Mouse (Mus musculus): Measurements from ENCODE around the gene Rab30. TPM values are rescaled to one million over a fixed set of nuclear protein-coding genes. Genes with fewer than 3 reads are reported as not detected.

Rab30 gene
- polyA plus RNA-seq, 1 experiment from 2014 or later, result 24.7 TPM

GRCm38 (mm10) chr7:92834391-92834790, 93.0 kb downstream of the Rab30 start:
- 89% methylated on average over 2 of the region's 2 CpGs for WGBS
- no peak overlapping the region for H3K9ac ChIP-seq (ENCODE audit: low read depth, low read length)
- H3K4me1 ChIP-seq (ENCODE audit: control insufficient read depth, insufficient read depth, low read depth, low read length), result no peaks in the 10 kb centered on the region
- ATAC-seq, result no peak
- no peak overlapping the region for H3K27ac ChIP-seq (ENCODE audit: low read depth, low read length)
- no peaks in the 10 kb centered on the region for H3K9me3 ChIP-seq (ENCODE audit: control insufficient read depth, low read length)
- peaks cover 3% of the 10 kb centered on the region; the same call in 1 of the 2 replicates for H3K36me3 ChIP-seq (ENCODE audit: control insufficient read depth, insufficient read depth, low read length)
- no peaks in the 10 kb centered on the region for H3K27me3 ChIP-seq (replicated peaks; ENCODE audit: control insufficient read depth, insufficient read depth, low read length)
- H3K4me2 ChIP-seq (ENCODE audit: low read length), result no peak overlapping the region
- no peak overlapping the region for H3K4me3 ChIP-seq (ENCODE audit: low read length)

GRCm38 (mm10) chr7:92836447-92836846, 95.0 kb downstream of the Rab30 start:
- Histone ChIP-seq H3K27me3 (replicated peaks; ENCODE audit: control insufficient read depth, insufficient read depth, low read length) (no peaks in the 10 kb centered on the region), H3K4me3 (ENCODE audit: low read length) (no peak overlapping the region), H3K9me3 (ENCODE audit: control insufficient read depth, low read length) (no peaks in the 10 kb centered on the region), H3K4me1 (ENCODE audit: control insufficient read depth, insufficient read depth, low read depth, low read length) (no peaks in the 10 kb centered on the region), H3K4me2 (ENCODE audit: low read length) (no peak overlapping the region), H3K36me3 (ENCODE audit: control insufficient read depth, insufficient read depth, low read length) (no peaks in the 10 kb centered on the region), H3K27ac (ENCODE audit: low read depth, low read length) (no peak overlapping the region), H3K9ac (ENCODE audit: low read depth, low read length) (no peak overlapping the region)
- no peak for ATAC-seq
- 90% methylated on average over 3 of the region's 3 CpGs for WGBS

GRCm38 (mm10) chr7:92837226-92837625, 95.8 kb downstream of the Rab30 start:
- H3K9me3 ChIP-seq (ENCODE audit: control insufficient read depth, low read length), result no peaks in the 10 kb centered on the region
- H3K27me3 ChIP-seq (replicated peaks; ENCODE audit: control insufficient read depth, insufficient read depth, low read length), result no peaks in the 10 kb centered on the region
- ATAC-seq, result no peak

GRCm38 (mm10) chr7:92837907-92838306, 96.5 kb downstream of the Rab30 start:
- H3K27me3 ChIP-seq (replicated peaks; ENCODE audit: control insufficient read depth, insufficient read depth, low read length), result no peaks in the 10 kb centered on the region
- WGBS, result 78% methylated on average over 3 of the region's 3 CpGs
- H3K9ac ChIP-seq (ENCODE audit: low read depth, low read length), result no peak overlapping the region
- no peak overlapping the region for H3K4me2 ChIP-seq (ENCODE audit: low read length)
- H3K4me1 ChIP-seq (ENCODE audit: control insufficient read depth, insufficient read depth, low read depth, low read length), result no peaks in the 10 kb centered on the region
- ATAC-seq, result no peak
- H3K36me3 ChIP-seq (ENCODE audit: control insufficient read depth, insufficient read depth, low read length), result no peaks in the 10 kb centered on the region
- no peak overlapping the region for H3K27ac ChIP-seq (ENCODE audit: low read depth, low read length)
- H3K9me3 ChIP-seq (ENCODE audit: control insufficient read depth, low read length), result no peaks in the 10 kb centered on the region
- H3K4me3 ChIP-seq (ENCODE audit: low read length), result no peak overlapping the region

More at GRCm38 (mm10) chr7:92837226-92837625, 95.8 kb downstream of the Rab30 start:
- Histone ChIP-seq H3K9ac (ENCODE audit: low read depth, low read length) (no peak overlapping the region), H3K27ac (ENCODE audit: low read depth, low read length) (no peak overlapping the region), H3K4me3 (ENCODE audit: low read length) (no peak overlapping the region), H3K4me1 (ENCODE audit: control insufficient read depth, insufficient read depth, low read depth, low read length) (no peaks in the 10 kb centered on the region), H3K4me2 (ENCODE audit: low read length) (no peak overlapping the region), H3K36me3 (ENCODE audit: control insufficient read depth, insufficient read depth, low read length) (no peaks in the 10 kb centered on the region)
- 92% methylated on average over 11 of the region's 11 CpGs for WGBS

- no peak for ATAC-seq
- Histone ChIP-seq H3K9ac (ENCODE audit: low read depth, low read length) (no peak overlapping the region), H3K4me1 (ENCODE audit: control insufficient read depth, insufficient read depth, low read depth, low read length) (no peaks in the 10 kb centered on the region), H3K4me2 (ENCODE audit: low read length) (no peak overlapping the region), H3K27me3 (replicated peaks; ENCODE audit: control insufficient read depth, insufficient read depth, low read length) (no peaks in the 10 kb centered on the region), H3K27ac (ENCODE audit: low read depth, low read length) (no peak overlapping the region), H3K36me3 (ENCODE audit: control insufficient read depth, insufficient read depth, low read length) (no peaks in the 10 kb centered on the region), H3K9me3 (ENCODE audit: control insufficient read depth, low read length) (no peaks in the 10 kb centered on the region), H3K4me3 (ENCODE audit: low read length) (no peak overlapping the region)
- WGBS, result 90% methylated on average over 2 of the region's 2 CpGs
Observed at GRCm38 (mm10) chr7:92842254-92842653, 100.9 kb downstream of the Rab30 start.

- Histone ChIP-seq H3K27me3 (replicated peaks; ENCODE audit: control insufficient read depth, insufficient read depth, low read length) (no peaks in the 10 kb centered on the region), H3K4me2 (ENCODE audit: low read length) (no peak overlapping the region), H3K36me3 (ENCODE audit: control insufficient read depth, insufficient read depth, low read length) (no peaks in the 10 kb centered on the region), H3K4me1 (ENCODE audit: control insufficient read depth, insufficient read depth, low read depth, low read length) (no peaks in the 10 kb centered on the region), H3K4me3 (ENCODE audit: low read length) (no peak overlapping the region), H3K9me3 (ENCODE audit: control insufficient read depth, low read length) (no peaks in the 10 kb centered on the region), H3K9ac (ENCODE audit: low read depth, low read length) (no peak overlapping the region), H3K27ac (ENCODE audit: low read depth, low read length) (no peak overlapping the region)
- ATAC-seq, result no peak
- WGBS, result 85% methylated on average over 3 of the region's 3 CpGs
Observed at GRCm38 (mm10) chr7:92848246-92848645, 106.8 kb downstream of the Rab30 start.

GRCm38 (mm10) chr7:92866526-92866925, 125.1 kb downstream of the Rab30 start:
- Histone ChIP-seq H3K36me3 (ENCODE audit: control insufficient read depth, insufficient read depth, low read length) (no peaks in the 10 kb centered on the region), H3K9me3 (ENCODE audit: control insufficient read depth, low read length) (no peaks in the 10 kb centered on the region), H3K27ac (ENCODE audit: low read depth, low read length) (no peak overlapping the region), H3K4me2 (ENCODE audit: low read length) (no peak overlapping the region), H3K9ac (ENCODE audit: low read depth, low read length) (no peak overlapping the region), H3K4me3 (ENCODE audit: low read length) (no peak overlapping the region), H3K4me1 (ENCODE audit: control insufficient read depth, insufficient read depth, low read depth, low read length) (no peaks in the 10 kb centered on the region), H3K27me3 (replicated peaks; ENCODE audit: control insufficient read depth, insufficient read depth, low read length) (no peaks in the 10 kb centered on the region)
- 30% methylated on average over 2 of the region's 2 CpGs for WGBS
- no peak for ATAC-seq

- no peak for ATAC-seq
- Histone ChIP-seq H3K4me3 (ENCODE audit: low read length) (no peak overlapping the region), H3K27me3 (replicated peaks; ENCODE audit: control insufficient read depth, insufficient read depth, low read length) (no peaks in the 10 kb centered on the region), H3K9me3 (ENCODE audit: control insufficient read depth, low read length) (no peaks in the 10 kb centered on the region), H3K4me2 (ENCODE audit: low read length) (no peak overlapping the region), H3K4me1 (ENCODE audit: control insufficient read depth, insufficient read depth, low read depth, low read length) (peaks cover 5% of the 10 kb centered on the region), H3K27ac (ENCODE audit: low read depth, low read length) (no peak overlapping the region), H3K9ac (ENCODE audit: low read depth, low read length) (no peak overlapping the region), H3K36me3 (ENCODE audit: control insufficient read depth, insufficient read depth, low read length) (no peaks in the 10 kb centered on the region)
- 71% methylated on average over 3 of the region's 3 CpGs for WGBS
Observed at GRCm38 (mm10) chr7:92870161-92870560, 128.8 kb downstream of the Rab30 start.

- 95% methylated on average over 4 of the region's 4 CpGs for WGBS
- H3K4me1 ChIP-seq (ENCODE audit: control insufficient read depth, insufficient read depth, low read depth, low read length), result peaks cover 11% of the 10 kb centered on the region
Observed at GRCm38 (mm10) chr7:92871596-92871995, 130.2 kb downstream of the Rab30 start.

More at GRCm38 (mm10) chr7:92871596-92871995, 130.2 kb downstream of the Rab30 start:
- Histone ChIP-seq H3K27me3 (replicated peaks; ENCODE audit: control insufficient read depth, insufficient read depth, low read length) (no peaks in the 10 kb centered on the region), H3K27ac (ENCODE audit: low read depth, low read length) (no peak overlapping the region), H3K36me3 (ENCODE audit: control insufficient read depth, insufficient read depth, low read length) (no peaks in the 10 kb centered on the region), H3K9me3 (ENCODE audit: control insufficient read depth, low read length) (no peaks in the 10 kb centered on the region), H3K4me3 (ENCODE audit: low read length) (no peak overlapping the region), H3K4me2 (ENCODE audit: low read length) (no peak overlapping the region), H3K9ac (ENCODE audit: low read depth, low read length) (no peak overlapping the region)
- ATAC-seq, result no peak

Data from hindbrain, embryonic 16.5 days (tissue).